Mouse (Mus musculus): ENCODE results near the gene Cfap97.
"Not testable (repeated sequence)": the region's sequence is repeated elsewhere in the genome, so short reads cannot be mapped to it uniquely, and the experiment has no call there.

The Cfap97 gene

GRCm38 (mm10) chr8:46151202-46152062, at the start of gene Cfap97:
Gene Cfap97 (plus strand): TSS chr8:46151771.
- no peak for DNase-seq (ENCODE audit: low spot score)

GRCm38 (mm10) chr8:46103434-46103833, 48.1 kb upstream of the Cfap97 start:
- DNase-seq (ENCODE audit: low spot score), result no peak

- DNase-seq (ENCODE audit: low spot score), result no peak
Measured at GRCm38 (mm10) chr8:46107690-46108089, 43.9 kb upstream of the Cfap97 start.

GRCm38 (mm10) chr8:46113421-46114170, 38.0 kb upstream of the Cfap97 start:
- DNase-seq (ENCODE audit: low spot score), result not testable (repeated sequence)

GRCm38 (mm10) chr8:46117172-46117571, 34.4 kb upstream of the Cfap97 start:
- no peak for DNase-seq (ENCODE audit: low spot score)

- no peak for DNase-seq (ENCODE audit: low spot score)
Measured at GRCm38 (mm10) chr8:46119176-46119575, 32.4 kb upstream of the Cfap97 start.

GRCm38 (mm10) chr8:46122498-46122897, 29.1 kb upstream of the Cfap97 start:
- no peak for DNase-seq (ENCODE audit: low spot score)

GRCm38 (mm10) chr8:46130426-46130825, 21.1 kb upstream of the Cfap97 start:
- no peak for DNase-seq (ENCODE audit: low spot score)

GRCm38 (mm10) chr8:46135546-46135945, 16.0 kb upstream of the Cfap97 start:
- DNase-seq (ENCODE audit: low spot score), result not testable (repeated sequence)

GRCm38 (mm10) chr8:46137336-46137735, 14.2 kb upstream of the Cfap97 start:
- no peak for DNase-seq (ENCODE audit: low spot score)

- DNase-seq (ENCODE audit: low spot score), result no peak
Measured at GRCm38 (mm10) chr8:46137843-46138596, 13.6 kb upstream of the Cfap97 start.

GRCm38 (mm10) chr8:46140376-46141120, 11.0 kb upstream of the Cfap97 start:
- no peak for DNase-seq (ENCODE audit: low spot score)

- DNase-seq (ENCODE audit: low spot score), result no peak
Measured at GRCm38 (mm10) chr8:46141688-46142087, 9.9 kb upstream of the Cfap97 start.

- no peak for DNase-seq (ENCODE audit: low spot score)
Measured at GRCm38 (mm10) chr8:46142498-46143081, 9.0 kb upstream of the Cfap97 start.

- no peak for DNase-seq (ENCODE audit: low spot score)
Measured at GRCm38 (mm10) chr8:46143470-46143869, 8.1 kb upstream of the Cfap97 start.

- DNase-seq (ENCODE audit: low spot score), result no peak
Measured at GRCm38 (mm10) chr8:46143924-46144323, 7.6 kb upstream of the Cfap97 start.

GRCm38 (mm10) chr8:46146173-46146572, 5.4 kb upstream of the Cfap97 start:
- DNase-seq (ENCODE audit: low spot score), result no peak

GRCm38 (mm10) chr8:46149306-46149705, 2.3 kb upstream of the Cfap97 start:
- DNase-seq (ENCODE audit: low spot score), result no peak

- no peak for DNase-seq (ENCODE audit: low spot score)
Measured at GRCm38 (mm10) chr8:46149782-46150181, 1.8 kb upstream of the Cfap97 start.

GRCm38 (mm10) chr8:46152064-46153031, 777 bp downstream of the Cfap97 start, which contains the start of gene Snx25:
Gene Snx25 (minus strand): TSS chr8:46152159.
- DNase-seq (ENCODE audit: low spot score), result peak; percentile 67

Measured in ovary, adult 18-20 months (tissue).